Mouse (Mus musculus) induced T-regulatory cell, adult 2 months (primary cell): ENCODE measurements around the gene Nrp2.

Experiments
- DNase-seq: peaks from one replicate; pipeline ENCODE4 v3.0.0-alpha.2; 2012; ENCODE audit warnings: low read depth

The Nrp2 gene

GRCm38 (mm10) chr1:62782573-62782972, 79.5 kb downstream of the Nrp2 start:
- DNase-seq, result no peak

- no peak for DNase-seq
These were observed 80.4 kb downstream of the Nrp2 start for GRCm38 (mm10) chr1:62783354-62784083.

DNA sequence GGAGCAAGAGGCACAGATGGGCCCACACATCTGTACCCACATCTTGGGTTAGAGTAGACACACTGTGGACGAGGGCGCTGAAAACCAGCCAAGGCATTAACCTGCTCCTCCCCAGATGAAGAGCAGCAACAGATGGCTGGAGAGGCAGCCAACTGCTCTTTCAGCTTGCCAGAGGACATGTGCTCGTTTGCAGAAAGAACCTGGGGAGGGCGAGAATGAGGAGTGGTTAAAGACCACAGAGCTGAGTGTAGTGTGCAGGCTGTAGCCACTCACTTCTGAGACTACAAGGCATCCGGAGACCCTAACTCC, 81.0 kb downstream of the Nrp2 start:
- DNase-seq, result no peak

- DNase-seq, result peak; percentile 70
These were observed 83.2 kb downstream of the Nrp2 start for GRCm38 (mm10) chr1:62786255-62786654.

DNA sequence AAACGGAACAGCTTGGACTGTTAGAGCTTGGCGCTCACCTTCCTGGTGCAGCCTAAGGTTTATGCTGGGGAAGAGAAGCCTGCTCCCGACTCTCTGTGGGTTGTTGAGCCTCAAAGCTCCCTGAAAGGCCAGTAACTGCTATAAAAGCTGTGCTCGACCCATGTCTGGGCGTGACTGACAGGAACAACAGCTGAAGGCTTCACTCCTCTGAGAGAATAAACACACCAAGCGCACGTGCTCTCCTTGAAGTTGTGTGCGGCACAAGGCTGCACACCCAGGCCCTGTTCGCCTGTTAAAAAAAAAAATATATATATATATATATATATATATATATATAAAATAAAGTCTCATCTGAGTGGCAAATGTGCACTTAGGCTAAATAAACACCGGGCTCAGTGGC, 84.5 kb downstream of the Nrp2 start:
- DNase-seq, result no peak

DNA sequence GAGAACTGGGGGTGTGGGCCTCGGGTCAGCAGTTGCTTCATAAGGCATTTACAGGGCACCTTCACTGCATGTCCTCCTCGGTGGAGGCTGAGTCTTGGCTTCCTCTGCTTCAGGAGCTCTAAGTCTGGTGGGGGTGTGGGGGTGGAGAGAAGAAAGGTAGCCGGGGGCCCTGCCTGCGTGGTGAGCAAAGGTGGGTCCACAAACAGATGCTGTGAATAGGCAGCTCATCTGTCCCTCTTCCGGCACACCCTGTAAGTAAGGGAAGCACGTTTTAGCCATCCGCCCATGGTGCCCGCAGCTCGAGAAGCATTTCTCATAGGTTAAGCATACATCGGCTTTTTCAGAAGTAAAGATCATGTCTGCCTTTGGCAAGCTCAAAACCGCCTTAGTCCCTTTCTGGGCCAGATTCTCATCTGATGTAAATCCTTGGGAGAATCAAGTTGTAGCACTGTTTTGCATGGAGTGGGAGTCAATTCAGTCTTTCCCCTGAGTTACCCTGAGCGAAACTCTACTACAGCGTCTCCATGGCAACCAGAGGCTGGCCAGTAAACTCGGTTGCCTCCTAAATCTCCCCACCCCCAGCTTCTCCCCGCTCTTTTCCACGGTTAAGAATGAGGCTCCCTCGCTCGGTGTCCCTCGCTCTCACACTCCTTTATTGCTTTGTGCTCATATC, 91.3 kb downstream of the Nrp2 start:
- no peak for DNase-seq

- DNase-seq, result no peak
These were observed 91.8 kb downstream of the Nrp2 start for GRCm38 (mm10) chr1:62794896-62795255.

- DNase-seq, result peak; percentile 43
These were observed 92.4 kb downstream of the Nrp2 start for GRCm38 (mm10) chr1:62795307-62796037.

DNA sequence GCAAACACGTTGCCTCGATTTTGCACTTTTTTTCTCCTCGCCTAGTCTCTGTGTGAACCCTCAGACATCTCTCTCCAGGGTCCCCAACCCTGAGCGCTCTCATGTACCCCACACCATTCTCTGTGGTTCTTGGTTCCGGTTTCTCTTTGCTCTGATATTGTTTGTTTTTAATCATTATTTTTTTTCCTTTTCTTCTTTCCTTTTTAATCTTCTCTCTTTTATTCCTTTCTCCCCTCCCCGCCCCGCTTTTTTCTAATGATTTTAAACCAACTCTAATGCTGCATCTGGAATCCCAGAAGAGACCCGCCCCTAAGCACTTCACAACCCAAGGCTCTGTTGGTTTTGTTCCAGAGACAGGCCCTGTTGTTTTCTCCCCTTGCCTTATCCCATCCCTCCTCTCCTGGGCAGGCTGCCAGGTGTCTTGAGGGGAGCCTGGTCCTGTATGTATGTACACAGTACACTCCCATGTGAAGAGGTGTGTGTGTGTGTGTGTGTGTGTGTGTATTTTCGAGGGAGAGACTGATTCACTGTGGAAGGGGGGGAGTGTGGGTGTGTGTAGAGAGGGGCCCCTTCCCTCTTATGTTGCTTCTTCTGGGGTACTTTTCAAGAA, 93.1 kb downstream of the Nrp2 start:
- peak; percentile 16 for DNase-seq

DNA sequence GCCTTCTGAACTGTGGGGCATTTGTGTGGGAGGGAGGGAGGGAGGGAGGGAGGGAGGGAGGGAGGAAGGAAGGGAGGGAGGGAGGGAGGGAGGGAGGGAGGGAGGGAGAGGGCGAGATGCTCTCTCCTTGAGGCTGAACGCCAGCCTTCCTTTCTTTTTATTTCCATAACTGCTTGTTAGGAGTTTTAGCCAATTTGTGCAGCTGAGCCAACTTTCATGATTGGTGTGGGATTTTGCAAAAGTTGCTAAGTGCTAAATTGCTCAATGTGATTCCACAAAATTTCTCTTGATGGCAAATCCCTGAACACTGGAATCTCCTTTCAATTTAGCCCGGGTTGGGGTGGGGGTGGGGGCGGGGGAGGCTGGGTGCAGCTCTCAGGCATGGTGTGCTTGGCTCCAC, 96.3 kb downstream of the Nrp2 start:
- DNase-seq, result no peak

- no peak for DNase-seq
These were observed 97.3 kb downstream of the Nrp2 start for GRCm38 (mm10) chr1:62800351-62800750.

DNA sequence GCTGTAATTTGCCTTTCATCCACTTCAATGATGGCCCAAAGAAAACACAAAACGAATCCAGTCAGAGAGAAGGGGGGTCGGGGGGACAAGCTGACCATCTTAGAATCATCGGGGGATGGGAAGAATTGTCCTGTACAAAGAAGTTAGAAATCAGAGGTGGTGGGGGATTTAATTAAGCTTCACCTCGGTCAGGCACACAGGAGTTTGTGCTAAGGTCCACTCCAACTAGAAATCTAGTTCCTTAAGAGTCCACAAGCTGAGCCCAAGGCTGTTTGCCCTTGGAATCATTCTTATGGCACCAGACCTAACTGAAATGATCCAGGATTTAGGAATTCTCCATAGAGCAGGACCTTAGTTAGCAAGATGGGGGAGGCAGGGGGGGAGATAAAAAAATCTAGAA, 98.3 kb downstream of the Nrp2 start:
- no peak for DNase-seq

DNA sequence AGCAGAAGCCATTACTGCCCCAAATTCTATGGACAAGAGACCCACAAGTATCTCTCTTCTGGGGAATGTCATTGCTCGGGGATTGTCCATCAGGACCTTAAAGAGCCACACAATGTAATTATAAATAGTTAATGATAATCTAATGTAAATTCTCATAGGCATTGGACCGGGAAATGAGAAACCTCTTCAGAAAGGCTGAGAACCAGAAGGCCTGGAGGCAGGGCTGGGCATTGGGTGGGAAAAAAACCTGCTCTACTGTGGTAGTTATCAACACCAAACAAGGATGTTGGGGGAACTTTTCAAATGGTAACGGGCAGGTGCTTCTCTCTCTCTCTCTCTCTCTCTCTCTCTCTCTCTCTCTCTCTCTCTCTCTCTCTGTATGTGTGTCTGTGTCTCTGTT, 98.8 kb downstream of the Nrp2 start:
- no peak for DNase-seq

- no peak for DNase-seq
These were observed 100.5 kb downstream of the Nrp2 start for GRCm38 (mm10) chr1:62803544-62803943.

GRCm38 (mm10) chr1:62806014-62806413, 102.9 kb downstream of the Nrp2 start:
- DNase-seq, result no peak

GRCm38 (mm10) chr1:62808395-62808794, 105.3 kb downstream of the Nrp2 start:
- no peak for DNase-seq

DNA sequence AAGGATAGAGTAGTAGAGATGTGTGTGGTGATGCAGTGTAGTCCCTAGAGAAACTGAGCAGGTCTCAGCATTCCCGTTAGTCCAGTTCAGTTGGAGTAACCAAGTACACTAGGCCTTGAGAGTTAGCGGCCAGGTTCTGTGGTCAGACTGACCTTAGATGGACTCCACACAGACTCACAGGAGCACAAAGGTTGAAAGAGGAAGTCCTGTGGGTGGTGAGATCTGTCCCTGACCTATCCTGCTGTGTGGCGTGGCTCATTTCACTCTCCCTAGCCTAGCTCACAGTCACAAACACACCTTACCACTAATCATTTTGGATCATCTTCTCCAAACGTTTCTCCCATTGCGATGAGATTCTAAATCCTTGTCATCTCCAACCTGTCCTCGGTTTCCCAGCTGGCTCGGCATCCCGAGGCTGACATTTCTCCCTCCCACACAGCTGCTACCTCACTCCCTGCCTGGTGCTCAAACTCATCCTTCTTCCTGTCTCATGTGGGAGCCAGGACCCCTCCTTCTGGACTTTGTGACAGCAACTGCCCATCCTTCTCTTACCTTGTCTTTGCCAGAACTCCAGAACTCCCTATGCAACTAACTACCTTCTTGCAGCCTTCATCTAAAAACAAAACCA, 106.6 kb downstream of the Nrp2 start:
- DNase-seq, result no peak

DNA sequence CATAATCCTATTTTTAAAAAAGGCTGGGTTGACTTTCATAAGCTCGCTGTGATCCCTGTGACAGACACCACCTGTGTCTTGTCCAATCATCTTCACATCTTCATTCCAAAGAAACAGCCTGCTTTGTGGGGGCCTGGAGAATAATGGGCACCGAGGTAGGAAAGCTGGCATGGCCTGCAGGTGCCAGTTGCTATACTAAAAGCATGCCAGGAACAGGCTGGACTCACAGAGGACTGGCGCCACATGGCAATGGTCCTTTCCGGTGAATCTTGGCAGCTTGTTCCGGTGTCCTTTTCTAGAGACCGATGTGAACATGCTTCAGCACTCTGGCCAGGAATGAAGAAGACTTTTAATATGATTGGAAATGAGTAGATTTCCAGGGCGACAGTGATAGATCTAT, 108.1 kb downstream of the Nrp2 start:
- DNase-seq, result no peak

- DNase-seq, result no peak
These were observed 109.9 kb downstream of the Nrp2 start for GRCm38 (mm10) chr1:62812701-62813684.

DNA sequence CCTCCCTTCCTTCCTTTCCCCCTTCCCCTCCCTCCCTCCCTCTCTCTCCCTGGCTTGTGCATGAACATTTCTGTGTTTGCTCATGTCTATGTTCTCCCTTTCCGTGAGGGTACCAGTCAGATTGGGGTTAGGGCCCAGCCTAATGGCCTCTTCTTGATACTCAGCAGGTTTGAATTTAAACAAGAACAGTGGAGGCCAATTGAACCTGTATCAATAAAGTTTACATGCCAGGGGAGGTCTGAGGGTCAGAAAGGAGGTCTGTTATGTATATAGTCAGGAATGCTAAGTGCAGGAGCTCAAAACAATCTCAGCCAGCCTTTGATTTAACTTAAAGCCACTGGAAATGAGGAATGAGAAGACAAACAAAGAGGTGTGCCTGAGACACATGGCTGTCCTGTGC, 110.9 kb downstream of the Nrp2 start:
- no peak for DNase-seq

GRCm38 (mm10) chr1:62817566-62817965, 114.5 kb downstream of the Nrp2 start:
- DNase-seq, result no peak
